Mouse (Mus musculus) testis, adult 2 months (tissue): ENCODE measurements around the gene Ctf2. TPM values are rescaled to one million over a fixed set of nuclear protein-coding genes. Genes with fewer than 3 reads are reported as not detected.

Experiments used
- H3K27ac ChIP-seq: fragments of 200-500 bp; 2 replicates; pipeline ENCODE4 v1.5.1; 2012; ENCODE audit warnings: low read depth, low read length; ENCODE audit not compliant: control insufficient read depth, insufficient read depth
- H3K27me3 ChIP-seq: fragments of 200-500 bp; 2 replicates; pipeline ENCODE4 v1.6.1; 2012; ENCODE audit warnings: mild to moderate bottlenecking, low read length, moderate library complexity; ENCODE audit not compliant: control insufficient read depth, insufficient read depth
- H3K36me3 ChIP-seq: fragments of 200-500 bp; 2 replicates; pipeline ENCODE4 v1.6.1; 2012; ENCODE audit warnings: mild to moderate bottlenecking, low read length; ENCODE audit not compliant: control insufficient read depth, insufficient read depth
- H3K4me1 ChIP-seq: fragments of 200-500 bp; 2 replicates; pipeline ENCODE4 v1.6.1; 2012; ENCODE audit warnings: low read length; ENCODE audit not compliant: control insufficient read depth, insufficient read depth
- H3K4me3 ChIP-seq: fragments of 200-500 bp; 2 replicates; pipeline ENCODE4 v1.5.1; 2012; ENCODE audit warnings: low read depth, mild to moderate bottlenecking, low read length, moderate library complexity, mixed read lengths; ENCODE audit not compliant: control insufficient read depth
- CTCF ChIP-seq: fragments of 200-500 bp; IDR thresholded peaks from 2 replicates; pipeline ENCODE4 v1.5.1; 2012; ENCODE audit warnings: low read depth, mild to moderate bottlenecking, inconsistent platforms, low read length, moderate library complexity; ENCODE audit not compliant: control insufficient read depth, insufficient read depth, insufficient replicate concordance
- POLR2A ChIP-seq: fragments of 200-500 bp; IDR thresholded peaks from 2 replicates; pipeline ENCODE4 v1.6.1; 2012; ENCODE audit warnings: low read depth, mild to moderate bottlenecking, inconsistent platforms, low read length, moderate library complexity; ENCODE audit not compliant: control insufficient read depth
- polyA plus RNA-seq: library from polyadenylated mRNA; depleted of rRNA; stranded (reverse); fragments of >200 nt; gene quantifications from 2 replicates; pipeline ENCODE4 v1.2.3, GENCODE M21; 2012

Gene Ctf2
- polyA plus RNA-seq, 1 experiment = not detected

DNA sequence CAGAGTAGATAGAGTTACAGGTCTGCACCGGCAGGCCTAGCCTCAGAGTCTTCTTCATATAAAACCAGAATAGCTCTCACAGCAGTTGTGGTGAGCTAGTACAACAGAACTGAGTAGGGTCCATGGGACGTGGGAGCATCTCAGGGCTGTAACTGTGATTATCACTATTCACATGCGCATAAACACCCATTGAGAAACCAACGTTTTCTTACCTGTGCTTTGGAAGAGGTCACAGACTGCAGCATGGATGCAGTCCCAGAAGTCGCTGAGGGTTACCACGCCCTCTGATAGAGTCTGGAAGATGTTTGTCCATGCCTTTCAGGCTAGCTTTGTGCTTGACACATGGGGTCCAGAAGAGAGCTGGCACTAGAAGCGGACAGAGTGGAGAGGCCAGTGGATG lies 21.8 kb upstream of the Ctf2 start:
- H3K4me1 ChIP-seq = no peaks in the 10 kb centered on the region; the same call in 1 of the 2 replicates
- H3K4me3 ChIP-seq = no peak overlapping the region
- no peak overlapping the region for H3K27ac ChIP-seq
- H3K27me3 ChIP-seq = no peaks in the 10 kb centered on the region
- TF ChIP-seq CTCF = no peak
- no peak for TF ChIP-seq POLR2A
- H3K36me3 ChIP-seq = peaks cover 3% of the 10 kb centered on the region; the same call in 1 of the 2 replicates

DNA sequence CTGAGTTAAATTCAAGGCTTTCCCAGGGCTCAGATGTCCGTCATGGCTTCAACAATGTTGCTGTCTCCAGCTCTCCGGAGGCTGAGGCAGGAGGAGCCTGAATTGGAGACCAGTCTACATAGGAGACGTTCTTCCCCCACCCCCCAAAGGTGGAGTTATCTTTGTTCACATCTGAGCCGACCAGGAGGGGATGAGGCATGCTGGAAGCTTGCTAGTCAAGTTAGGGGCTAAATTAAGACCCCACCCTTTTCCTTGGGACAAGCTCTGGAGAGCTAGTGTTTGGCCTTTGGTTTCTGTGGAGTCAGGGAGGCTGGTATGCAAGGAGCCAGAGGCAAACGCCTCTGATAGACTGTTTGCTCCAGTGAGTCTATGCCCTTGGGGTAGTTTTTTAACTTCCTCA lies 21.2 kb upstream of the Ctf2 start:
- peaks cover 3% of the 10 kb centered on the region; the same call in 1 of the 2 replicates for H3K36me3 ChIP-seq
- 0 out of 2 replicates have a peak overlapping the region, but pooled peaks have one; percentile 26 for H3K27ac ChIP-seq
- no peaks in the 10 kb centered on the region for H3K27me3 ChIP-seq
- 0 out of 2 replicates have a peak, but pooled peaks have one; percentile 5 for TF ChIP-seq POLR2A
- TF ChIP-seq CTCF = no peak
- no peak overlapping the region for H3K4me3 ChIP-seq
- H3K4me1 ChIP-seq = no peaks in the 10 kb centered on the region; the same call in 1 of the 2 replicates

DNA sequence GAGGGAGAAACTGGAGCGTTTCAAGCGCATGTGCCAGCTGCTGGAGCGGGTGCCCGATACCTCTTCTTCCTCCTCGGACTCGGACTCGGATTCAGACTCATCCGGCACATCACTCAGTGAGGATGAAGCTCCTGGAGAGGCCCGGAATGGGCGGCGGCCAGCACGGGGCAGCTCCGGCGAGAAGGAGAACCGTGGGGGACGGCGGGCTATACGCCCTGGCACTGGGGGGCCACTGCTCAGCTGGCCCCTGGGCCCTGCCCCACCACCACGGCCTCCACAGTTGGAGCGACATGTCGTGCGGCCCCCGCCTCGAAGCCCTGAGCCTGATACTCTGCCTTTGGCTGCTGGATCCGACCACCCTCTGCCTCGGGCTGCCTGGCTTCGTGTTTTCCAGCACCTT lies 20.1 kb upstream of the Ctf2 start:
- H3K4me1 ChIP-seq = no peaks in the 10 kb centered on the region; the same call in 1 of the 2 replicates
- peaks cover 3% of the 10 kb centered on the region; the same call in 1 of the 2 replicates for H3K36me3 ChIP-seq
- no peak overlapping the region for H3K4me3 ChIP-seq
- peak overlapping the region; percentile 77 for H3K27ac ChIP-seq
- TF ChIP-seq CTCF (no peak), POLR2A (no peak)
- no peaks in the 10 kb centered on the region for H3K27me3 ChIP-seq

DNA sequence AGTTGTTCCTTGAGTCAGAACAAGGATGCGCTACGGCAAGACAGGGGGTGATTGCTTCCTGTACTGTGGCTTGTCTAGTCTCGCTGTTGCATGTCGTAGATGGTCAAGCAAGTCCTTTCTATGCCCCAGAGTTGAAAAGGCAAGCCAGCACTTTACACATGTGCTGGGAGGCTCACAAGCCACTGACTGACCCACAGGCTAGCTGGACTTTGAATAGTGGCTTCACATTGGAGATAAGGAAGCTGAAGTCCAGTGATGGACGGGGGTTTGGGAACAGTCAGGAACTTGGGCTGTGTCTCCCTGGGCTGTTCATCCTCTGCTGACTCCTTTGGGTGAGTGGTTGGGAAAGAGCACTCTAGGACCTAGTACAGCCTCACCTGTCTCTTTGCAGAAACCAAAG lies 19.7 kb upstream of the Ctf2 start:
- Histone ChIP-seq H3K27ac (peak overlapping the region; percentile 16; the same call in 1 of the 2 replicates), H3K4me1 (no peaks in the 10 kb centered on the region; the same call in 1 of the 2 replicates), H3K4me3 (no peak overlapping the region), H3K36me3 (peaks cover 3% of the 10 kb centered on the region; the same call in 1 of the 2 replicates), H3K27me3 (no peaks in the 10 kb centered on the region)
- TF ChIP-seq CTCF (no peak), POLR2A (no peak)

DNA sequence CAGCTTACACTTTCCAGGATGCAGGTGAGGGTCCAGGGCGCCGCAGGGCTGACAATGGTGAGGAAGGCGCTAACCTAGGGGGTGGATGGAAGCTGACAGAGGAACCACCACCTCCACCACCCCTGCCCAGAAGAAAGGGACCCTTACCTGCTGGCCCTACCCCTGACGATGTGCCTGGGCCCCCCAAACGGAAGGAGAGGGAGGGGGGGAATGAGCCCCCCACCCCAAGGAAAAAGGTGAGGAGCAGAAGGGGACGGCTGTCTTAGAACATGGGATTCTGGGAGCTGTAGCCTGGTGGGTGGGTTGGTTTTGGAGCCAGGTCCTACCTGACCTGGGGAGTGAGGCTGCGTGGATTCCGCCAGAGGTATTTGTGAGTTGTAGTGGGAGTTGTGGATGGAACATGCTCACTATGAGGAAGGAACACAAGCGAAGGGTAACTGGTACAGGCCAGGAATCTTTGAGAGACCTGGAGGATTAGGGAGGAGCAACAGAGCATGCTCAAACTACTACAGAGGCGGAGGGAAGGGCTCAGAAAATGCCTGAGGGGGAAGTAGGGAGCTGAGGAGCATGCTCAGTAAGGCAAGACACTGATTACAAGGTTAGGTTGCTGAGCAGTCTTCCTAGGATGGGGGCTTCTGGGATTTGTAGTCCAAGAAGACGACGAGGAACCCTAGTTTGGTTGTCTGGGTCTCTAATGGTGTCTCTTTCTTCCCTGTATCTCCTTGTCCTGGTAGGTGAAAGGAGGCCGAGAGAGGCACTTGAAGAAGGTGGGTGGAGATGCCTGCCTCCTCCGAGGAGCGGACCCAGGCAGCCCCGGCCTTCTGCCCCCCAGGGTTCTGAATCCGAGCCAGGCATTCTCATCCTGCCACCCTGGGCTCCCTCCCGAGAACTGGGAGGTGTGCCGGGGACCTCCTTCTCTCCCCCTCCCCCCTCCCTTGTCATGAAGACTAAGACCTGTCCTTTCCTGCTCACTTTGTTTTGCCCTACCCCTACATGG lies 18.5 kb upstream of the Ctf2 start:
- TF ChIP-seq CTCF = no peak
- no peak for TF ChIP-seq POLR2A
- Histone ChIP-seq H3K4me3 (no peak overlapping the region), H3K4me1 (no peaks in the 10 kb centered on the region), H3K27me3 (no peaks in the 10 kb centered on the region), H3K36me3 (peaks cover 3% of the 10 kb centered on the region; the same call in 1 of the 2 replicates), H3K27ac (no peak overlapping the region; the same call in 1 of the 2 replicates)

DNA sequence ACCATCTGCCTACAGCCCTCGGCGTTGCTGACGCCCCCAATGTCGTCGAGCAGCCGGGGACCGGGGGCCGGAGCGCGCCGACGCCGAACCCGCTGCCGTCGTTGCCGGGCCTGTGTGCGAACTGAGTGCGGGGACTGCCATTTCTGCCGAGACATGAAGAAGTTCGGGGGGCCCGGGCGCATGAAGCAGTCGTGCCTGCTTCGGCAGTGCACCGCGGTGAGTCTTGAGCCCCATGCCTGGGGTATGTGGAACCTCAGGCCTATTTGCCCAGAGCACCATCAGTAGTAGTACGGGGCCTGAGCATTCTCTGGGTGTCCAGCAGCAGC lies 16.2 kb upstream of the Ctf2 start:
- peaks cover 4% of the 10 kb centered on the region; the same call in 1 of the 2 replicates for H3K4me1 ChIP-seq
- H3K27me3 ChIP-seq = no peaks in the 10 kb centered on the region
- H3K27ac ChIP-seq = peak overlapping the region; percentile 5
- TF ChIP-seq POLR2A = no peak
- no peak for TF ChIP-seq CTCF
- H3K4me3 ChIP-seq = peak overlapping the region; percentile 52
- peaks cover 2% of the 10 kb centered on the region; the same call in 1 of the 2 replicates for H3K36me3 ChIP-seq

DNA sequence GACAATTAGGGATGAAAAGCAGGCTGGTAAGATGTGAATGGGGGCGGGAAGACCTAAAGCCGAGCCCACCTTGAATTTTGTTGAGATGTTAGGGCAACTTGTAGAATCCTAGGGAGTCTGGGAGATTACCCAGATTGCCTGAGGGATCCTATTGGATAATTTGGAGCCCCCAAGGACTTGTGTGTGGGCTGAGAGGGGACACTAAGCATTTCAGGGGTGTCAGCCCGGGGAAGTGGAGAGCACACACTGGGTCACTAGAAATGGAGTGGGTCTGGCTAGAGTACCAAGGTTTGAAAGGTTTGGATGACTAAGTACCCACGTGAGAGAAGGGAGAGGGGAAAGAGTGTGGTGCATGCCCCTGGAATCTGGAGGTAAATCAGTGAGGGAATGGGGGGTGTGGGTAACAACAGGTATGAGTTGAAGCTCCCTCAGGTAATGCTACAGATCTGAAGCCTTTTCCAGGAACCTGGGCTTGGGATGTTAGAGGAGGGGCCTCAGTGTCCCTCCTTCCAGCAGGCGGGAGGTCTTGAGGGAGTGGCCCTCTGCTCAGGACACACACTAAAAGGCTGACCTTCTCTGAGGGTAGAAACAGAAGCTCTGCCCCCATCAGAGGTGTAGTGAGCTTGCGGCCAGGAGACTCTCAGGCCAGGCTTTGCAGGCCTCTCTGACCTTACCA lies 15.7 kb upstream of the Ctf2 start:
- peak overlapping the region; percentile 19 for H3K27ac ChIP-seq
- TF ChIP-seq POLR2A (peak; percentile 45; the same call in 1 of the 2 replicates), CTCF (no peak)
- no peaks in the 10 kb centered on the region for H3K27me3 ChIP-seq
- H3K4me1 ChIP-seq = peaks cover 4% of the 10 kb centered on the region; the same call in 1 of the 2 replicates
- peak overlapping the region; percentile 52 for H3K4me3 ChIP-seq
- peaks cover 2% of the 10 kb centered on the region; the same call in 1 of the 2 replicates for H3K36me3 ChIP-seq
